Mouse (Mus musculus): ENCODE data around the gene Vmn1r175.
"Not testable (repeated sequence)": the region's sequence is repeated elsewhere in the genome, so short reads cannot be mapped to it uniquely, and the experiment has no call there.

Vmn1r175 gene

GRCm38 (mm10) chr7:23810543-23810942 lies at the start of gene Vmn1r175:
TSS of gene Vmn1r175 (minus strand) at chr7:23810643.
- DNase-seq (ENCODE audit: low spot score) = not testable (repeated sequence)

GRCm38 (mm10) chr7:23837272-23837671 lies 26.8 kb upstream of the Vmn1r175 start, which contains the start of gene Vmn1r176:
TSS of gene Vmn1r176 (minus strand) at chr7:23837372.
- DNase-seq (ENCODE audit: low spot score) = not testable (repeated sequence)

- no peak for DNase-seq (ENCODE audit: low spot score)
Observed at GRCm38 (mm10) chr7:23784526-23784925, 25.9 kb downstream of the Vmn1r175 start.
